Mouse (Mus musculus) embryo, embryonic 10 days (tissue): ENCODE data around the gene Camta1.

Experiments used
- DNase-seq: peaks from one replicate; pipeline ENCODE4 v3.0.0-alpha.2; 2015; ENCODE audit warnings: low spot score

The Camta1 gene

GRCm38 (mm10) chr4:151779962-151780459 lies 81.7 kb downstream of the Camta1 start:
- no peak for DNase-seq

GRCm38 (mm10) chr4:151778511-151778910 lies 83.2 kb downstream of the Camta1 start:
- peak; percentile 51 for DNase-seq

GRCm38 (mm10) chr4:151777451-151777850 lies 84.2 kb downstream of the Camta1 start:
- no peak for DNase-seq

GRCm38 (mm10) chr4:151775441-151775840 lies 86.2 kb downstream of the Camta1 start:
- DNase-seq, result no peak

GRCm38 (mm10) chr4:151773651-151774050 lies 88.0 kb downstream of the Camta1 start:
- no peak for DNase-seq

GRCm38 (mm10) chr4:151773007-151773406 lies 88.7 kb downstream of the Camta1 start:
- DNase-seq, result no peak

GRCm38 (mm10) chr4:151770697-151771096 lies 91.0 kb downstream of the Camta1 start:
- no peak for DNase-seq

GRCm38 (mm10) chr4:151767786-151768185 lies 93.9 kb downstream of the Camta1 start:
- no peak for DNase-seq

GRCm38 (mm10) chr4:151767361-151767760 lies 94.3 kb downstream of the Camta1 start:
- DNase-seq, result no peak

- no peak for DNase-seq
These were observed 96.3 kb downstream of the Camta1 start for GRCm38 (mm10) chr4:151765376-151765775.

GRCm38 (mm10) chr4:151763928-151764327 lies 97.7 kb downstream of the Camta1 start:
- DNase-seq, result peak; percentile 79

- peak; percentile 66 for DNase-seq
These were observed 102.6 kb downstream of the Camta1 start for GRCm38 (mm10) chr4:151759095-151759494.

GRCm38 (mm10) chr4:151758337-151758736 lies 103.3 kb downstream of the Camta1 start:
- no peak for DNase-seq

- no peak for DNase-seq
These were observed 104.4 kb downstream of the Camta1 start for GRCm38 (mm10) chr4:151757261-151757660.

GRCm38 (mm10) chr4:151756400-151756799 lies 105.3 kb downstream of the Camta1 start:
- no peak for DNase-seq

GRCm38 (mm10) chr4:151753231-151753630 lies 108.4 kb downstream of the Camta1 start:
- no peak for DNase-seq

- DNase-seq, result no peak
These were observed 109.1 kb downstream of the Camta1 start for GRCm38 (mm10) chr4:151752551-151752950.

GRCm38 (mm10) chr4:151751270-151751945 lies 110.3 kb downstream of the Camta1 start:
- no peak for DNase-seq

- DNase-seq, result no peak
These were observed 114.0 kb downstream of the Camta1 start for GRCm38 (mm10) chr4:151747723-151748122.

GRCm38 (mm10) chr4:151746002-151746606 lies 115.6 kb downstream of the Camta1 start:
- DNase-seq, result no peak

GRCm38 (mm10) chr4:151741249-151742137 lies 120.2 kb downstream of the Camta1 start:
- no peak for DNase-seq

GRCm38 (mm10) chr4:151739348-151739956 lies 122.2 kb downstream of the Camta1 start:
- DNase-seq, result no peak
